Mouse (Mus musculus): ENCODE results near the gene Gm20388.

Gene Gm20388

DNA sequence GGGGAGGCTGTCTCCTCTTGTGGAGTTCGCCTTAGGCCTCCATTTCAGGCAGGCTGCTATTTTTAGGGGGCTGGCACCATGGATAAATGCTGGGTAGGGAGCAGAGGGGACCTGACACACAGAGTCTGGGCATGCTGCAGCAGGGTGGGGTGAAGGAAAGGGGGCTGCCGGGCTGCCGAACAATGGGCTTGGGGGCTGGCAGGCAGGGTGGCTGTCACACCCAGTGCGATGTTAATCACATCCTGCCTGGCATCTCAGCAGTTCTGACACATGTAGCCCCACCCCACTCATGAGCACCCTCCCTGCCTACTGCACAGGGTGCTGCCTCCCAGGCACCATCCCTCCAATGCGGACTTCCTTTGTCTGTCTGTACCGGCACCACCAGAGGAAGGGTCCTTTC is 1757.9 kb downstream of the Gm20388 start:
- peak; percentile 63 for DNase-seq

DNA sequence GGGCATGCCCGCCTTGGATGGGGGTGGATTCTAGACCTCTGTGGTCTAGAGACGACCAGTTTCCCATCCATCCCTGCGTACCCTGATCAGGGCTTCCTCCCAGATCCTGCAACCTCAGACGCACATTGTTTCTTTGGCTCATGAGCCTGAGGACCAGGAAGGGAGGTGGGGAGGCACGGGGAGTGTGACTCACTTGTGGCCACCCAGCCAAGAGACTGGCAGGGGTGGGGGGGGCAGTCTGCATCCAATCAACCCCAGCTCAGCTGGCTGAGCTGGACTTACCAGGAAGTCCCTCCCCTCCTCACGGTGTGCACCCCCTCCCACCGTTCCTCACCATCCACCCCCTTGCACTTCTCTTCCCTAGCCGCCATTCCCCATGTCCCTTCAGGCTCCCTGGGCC is 1758.6 kb downstream of the Gm20388 start:
- DNase-seq, result peak; percentile 25

DNA sequence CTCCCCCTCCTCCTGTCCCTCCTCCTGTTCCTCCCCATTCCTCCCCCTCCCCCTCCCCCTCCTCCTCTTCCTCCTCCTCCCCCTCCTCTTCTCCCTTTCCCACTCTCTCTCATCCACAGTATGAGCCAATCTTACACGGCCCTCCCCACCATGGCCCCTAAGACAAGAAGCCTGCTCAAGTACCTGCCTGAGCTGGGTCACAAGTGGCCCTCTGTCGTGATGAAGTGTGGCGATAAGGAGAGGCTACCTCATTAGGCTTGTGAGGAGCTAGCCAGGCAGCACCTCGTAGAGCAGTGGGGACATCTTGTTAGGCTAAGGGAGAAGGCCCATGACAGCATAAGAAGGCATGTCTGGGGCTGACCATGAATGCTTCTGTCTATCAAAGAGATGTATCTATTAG is 1762.5 kb downstream of the Gm20388 start:
- peak; percentile 25 for DNase-seq

DNA sequence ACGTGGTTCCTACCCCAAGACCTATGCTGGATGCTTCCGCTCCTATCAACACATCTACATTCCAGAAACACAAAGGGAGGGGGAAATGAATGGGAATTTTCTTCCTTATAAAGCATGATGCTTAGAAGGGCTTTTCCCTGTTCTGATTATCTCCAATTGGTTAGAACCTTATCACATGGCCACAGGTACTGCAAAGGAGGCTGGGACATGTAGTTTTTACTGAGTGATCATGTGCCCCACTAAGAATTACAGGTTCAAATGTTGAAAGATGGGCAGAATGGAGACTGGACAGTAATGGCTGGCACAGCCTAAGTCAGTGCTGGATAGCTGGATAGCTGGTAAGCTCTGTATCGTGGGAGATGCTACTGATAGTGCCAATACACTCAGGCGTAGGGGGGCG is 1763.3 kb downstream of the Gm20388 start:
- DNase-seq, result no peak

GRCm38 (mm10) chr8:121674524-121674923 is 1763.9 kb downstream of the Gm20388 start:
- DNase-seq, result peak; percentile 41

GRCm38 (mm10) chr8:121675161-121675560 is 1764.5 kb downstream of the Gm20388 start:
- DNase-seq, result no peak

DNA sequence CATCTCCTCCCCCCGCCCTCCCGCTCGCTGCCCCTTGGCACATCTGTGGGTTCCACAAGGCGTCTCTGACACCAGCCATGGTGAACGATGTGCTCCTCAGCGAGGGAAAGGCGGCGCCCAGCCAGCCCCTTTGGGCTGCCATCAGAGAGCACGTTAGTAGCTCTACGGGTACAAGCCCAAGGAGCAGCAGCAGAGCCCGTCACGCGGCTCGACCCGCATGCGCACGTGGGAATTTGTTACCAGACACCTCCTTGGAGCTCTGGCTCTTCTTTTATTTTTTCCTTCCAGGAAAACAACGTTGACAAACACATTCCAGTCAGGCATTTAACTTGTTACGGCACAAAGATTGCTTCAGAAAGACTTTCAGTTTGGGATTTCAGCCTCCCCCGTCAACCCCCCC is 1765.1 kb downstream of the Gm20388 start:
- peak; percentile 69 for DNase-seq

DNA sequence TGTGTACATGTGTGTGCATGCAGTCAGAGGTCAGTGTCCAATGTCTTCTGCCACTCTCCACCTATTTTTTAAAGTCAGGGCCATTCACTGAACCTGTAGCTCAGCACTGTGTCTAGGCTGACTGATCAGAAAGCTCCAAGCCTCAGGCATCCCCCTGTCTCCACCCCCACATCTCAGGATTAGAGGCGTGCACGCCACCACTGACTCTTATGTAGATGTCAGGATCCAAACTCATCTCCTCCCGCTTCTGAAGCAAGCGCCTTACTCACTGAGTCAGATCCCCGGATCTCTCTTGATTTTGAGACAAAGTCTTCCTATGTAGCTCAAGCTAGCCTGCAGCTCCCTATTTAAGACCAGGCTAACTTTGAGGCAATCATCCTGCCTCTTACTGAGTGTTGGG is 1768.1 kb downstream of the Gm20388 start:
- no peak for DNase-seq

DNA sequence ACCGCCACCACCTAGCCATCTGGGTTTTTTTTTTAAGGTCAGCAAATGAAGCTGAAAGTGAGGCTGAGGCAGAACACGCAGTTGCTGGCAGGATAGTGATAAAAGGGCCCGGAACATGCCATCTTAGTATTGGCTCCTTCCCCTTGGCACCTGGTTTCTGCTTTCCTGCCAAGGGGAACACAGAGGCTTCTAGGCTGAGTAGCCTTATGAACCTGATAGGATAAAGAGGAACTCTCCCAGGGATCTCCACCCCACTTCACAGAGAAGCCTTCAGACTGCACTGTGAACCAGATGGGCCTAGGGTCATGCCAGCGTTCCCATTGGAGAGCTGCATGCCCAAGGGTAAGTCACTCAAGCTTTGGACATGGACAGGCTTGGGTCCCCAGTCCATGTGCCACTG is 1770.3 kb downstream of the Gm20388 start:
- DNase-seq, result no peak

DNA sequence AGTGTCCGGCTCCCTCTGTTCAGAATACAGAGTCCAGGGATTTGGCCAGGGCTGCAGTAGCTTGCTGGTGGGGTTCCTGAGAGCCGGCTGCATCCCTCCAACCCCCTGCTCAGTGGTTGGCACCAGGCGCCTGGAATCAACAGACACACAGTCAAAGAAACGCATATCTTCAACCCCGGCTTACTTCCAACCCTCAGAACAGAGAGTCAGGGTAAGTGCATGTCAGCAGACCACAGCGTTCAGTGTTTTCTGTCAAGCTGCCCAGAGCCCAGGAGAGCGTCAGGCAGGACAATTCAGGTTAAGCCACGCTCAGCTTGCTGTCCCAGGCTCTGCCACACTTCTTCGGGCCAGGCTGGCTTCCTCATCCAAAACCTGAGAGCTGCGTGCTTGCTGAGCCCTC is 1770.8 kb downstream of the Gm20388 start:
- DNase-seq, result no peak

- DNase-seq, result no peak
These were observed 1772.6 kb downstream of the Gm20388 start for GRCm38 (mm10) chr8:121683083-121683832.

- peak; percentile 85 for DNase-seq
These were observed 1774.8 kb downstream of the Gm20388 start for GRCm38 (mm10) chr8:121685419-121685818.

DNA sequence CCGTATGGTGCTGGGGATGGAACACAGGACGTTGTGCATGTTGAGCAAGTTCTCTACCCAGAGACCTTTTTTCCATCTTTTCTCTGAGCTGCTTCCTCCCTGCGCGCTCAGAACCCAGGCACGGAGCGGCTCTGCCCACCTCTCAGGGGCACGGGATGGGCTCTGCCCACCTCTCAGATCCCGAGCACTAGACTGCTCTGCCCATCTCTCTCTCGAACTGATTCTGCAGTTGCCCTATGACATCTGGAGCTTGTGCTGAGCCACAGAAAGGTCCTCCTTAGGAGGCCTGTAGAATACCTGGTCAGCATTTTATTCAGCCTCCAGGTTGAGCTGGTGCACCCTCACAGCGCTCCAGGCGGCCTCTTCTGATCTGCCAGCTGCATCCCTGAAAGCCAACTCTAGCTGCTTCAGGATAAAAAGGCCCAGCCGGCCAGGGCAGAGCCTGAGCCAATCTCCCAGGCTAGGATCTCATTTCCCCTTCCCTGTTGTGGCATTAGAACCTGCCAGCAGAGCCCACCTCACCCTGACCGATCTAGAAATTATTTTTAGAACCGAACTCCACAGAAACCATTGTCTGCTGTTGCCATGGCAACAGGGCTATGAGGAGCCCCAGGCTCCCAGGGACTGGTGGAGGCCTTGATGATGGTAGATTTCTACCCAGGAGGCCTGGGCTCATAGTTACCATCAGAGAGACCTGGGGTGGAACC is 1777.0 kb downstream of the Gm20388 start:
- no peak for DNase-seq

GRCm38 (mm10) chr8:121688496-121688895 is 1777.9 kb downstream of the Gm20388 start:
- DNase-seq, result no peak

DNA sequence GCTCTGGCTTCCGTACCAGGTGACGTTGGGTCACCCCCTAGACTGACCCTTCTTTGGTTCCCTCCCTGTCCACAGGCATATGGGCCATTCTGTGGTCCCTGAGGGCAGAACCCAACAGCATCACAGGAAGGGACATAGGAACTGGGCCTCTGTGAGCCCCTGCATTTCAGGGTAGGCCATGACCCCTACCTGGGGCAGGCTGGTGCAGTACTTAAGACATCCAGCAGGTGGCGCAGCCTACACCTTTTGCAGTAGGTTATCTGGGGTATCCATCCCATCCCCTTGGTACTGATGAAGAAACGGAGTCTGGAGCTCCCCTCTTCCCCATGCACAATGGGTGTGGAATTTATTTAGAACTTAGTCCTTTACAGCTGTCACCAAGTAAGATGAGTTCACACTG is 1783.8 kb downstream of the Gm20388 start:
- peak; percentile 64 for DNase-seq

- peak; percentile 70 for DNase-seq
These were observed 1785.0 kb downstream of the Gm20388 start for GRCm38 (mm10) chr8:121695585-121696184.

DNA sequence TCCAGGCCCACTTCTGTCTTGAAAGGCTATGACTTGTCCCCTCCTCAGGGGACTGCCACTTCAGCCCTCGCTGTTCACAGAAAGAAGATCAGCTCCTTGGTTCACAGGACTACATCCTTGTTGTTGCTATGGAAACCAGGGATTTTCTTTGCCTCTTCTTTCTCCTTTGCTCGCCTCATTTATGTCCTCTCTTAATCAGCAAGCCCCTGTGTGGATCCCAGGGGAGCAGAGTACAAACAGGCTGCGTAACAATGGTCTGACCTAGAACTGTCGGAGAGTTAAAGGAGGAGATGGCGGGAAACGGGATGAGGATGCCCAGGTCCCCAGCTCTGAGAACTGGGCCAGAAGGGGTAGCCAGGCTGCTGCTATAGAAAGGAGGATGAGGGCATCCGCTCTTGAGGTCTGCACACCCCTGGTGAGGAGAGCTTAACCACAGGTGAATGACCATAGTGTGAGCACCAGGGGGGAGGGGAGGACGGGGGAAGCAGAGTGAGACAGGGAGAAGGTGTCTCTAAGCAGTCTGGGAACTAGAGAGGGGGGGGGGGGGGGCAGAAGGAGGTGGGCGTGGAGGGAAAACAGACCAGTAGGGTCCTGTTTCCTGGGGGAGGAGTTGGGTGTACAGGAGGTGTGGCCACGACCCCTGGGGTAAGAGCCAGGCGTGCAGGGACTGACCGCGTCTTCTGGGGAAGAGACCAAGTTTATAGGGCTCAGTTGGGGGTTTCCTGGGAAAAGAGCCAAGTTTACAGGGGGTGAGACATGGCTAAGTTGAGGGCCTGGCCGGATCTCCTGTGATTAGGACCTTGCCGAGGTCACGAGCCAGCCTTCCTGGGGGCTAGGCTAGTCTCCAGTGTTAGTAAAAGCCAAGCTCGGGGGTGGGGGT is 1787.3 kb downstream of the Gm20388 start:
- no peak for DNase-seq

DNA sequence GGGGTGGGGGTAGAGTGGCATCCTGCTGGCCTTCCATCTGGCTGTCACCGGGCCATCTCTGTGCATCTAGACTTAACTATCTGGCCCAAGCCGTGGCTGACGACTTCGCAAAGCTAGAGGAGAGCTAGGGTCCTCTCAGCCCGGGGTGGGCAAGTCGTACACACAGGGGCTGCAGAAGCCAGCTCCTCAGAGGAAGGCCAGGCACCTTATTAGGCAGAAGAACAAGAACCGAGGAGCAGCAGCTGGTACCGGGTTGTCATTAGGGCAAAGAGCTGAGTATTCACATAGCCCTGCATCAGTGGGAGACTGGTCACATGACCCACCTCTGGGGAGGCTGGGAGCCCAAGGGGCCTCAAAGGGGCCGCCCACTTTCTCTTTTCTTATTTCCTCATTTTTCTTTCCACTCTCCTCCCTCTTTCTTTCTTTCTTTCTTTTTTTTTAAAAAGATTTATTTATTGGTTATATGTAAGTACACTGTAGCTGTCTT is 1788.0 kb downstream of the Gm20388 start:
- no peak for DNase-seq

DNA sequence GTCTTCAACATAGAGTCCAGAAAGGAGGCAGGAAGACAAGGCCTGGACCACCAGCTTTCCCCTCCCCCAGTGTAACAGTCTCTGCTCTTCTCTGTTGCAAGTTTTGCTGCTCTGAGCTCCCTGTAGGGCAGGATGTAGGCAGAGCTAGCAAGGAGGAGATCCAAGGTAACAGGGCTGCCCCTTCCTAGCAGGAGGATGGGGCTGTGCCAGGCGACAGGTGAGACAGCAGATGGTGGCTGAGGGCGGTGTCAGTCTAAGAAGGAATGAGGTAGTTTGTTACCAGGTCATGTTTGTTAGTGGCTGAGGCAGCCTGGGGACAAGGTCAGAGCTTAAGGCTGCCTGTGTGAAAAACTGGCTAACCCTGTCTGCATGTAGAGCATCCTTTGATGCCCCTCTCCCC is 1789.3 kb downstream of the Gm20388 start:
- no peak for DNase-seq

DNA sequence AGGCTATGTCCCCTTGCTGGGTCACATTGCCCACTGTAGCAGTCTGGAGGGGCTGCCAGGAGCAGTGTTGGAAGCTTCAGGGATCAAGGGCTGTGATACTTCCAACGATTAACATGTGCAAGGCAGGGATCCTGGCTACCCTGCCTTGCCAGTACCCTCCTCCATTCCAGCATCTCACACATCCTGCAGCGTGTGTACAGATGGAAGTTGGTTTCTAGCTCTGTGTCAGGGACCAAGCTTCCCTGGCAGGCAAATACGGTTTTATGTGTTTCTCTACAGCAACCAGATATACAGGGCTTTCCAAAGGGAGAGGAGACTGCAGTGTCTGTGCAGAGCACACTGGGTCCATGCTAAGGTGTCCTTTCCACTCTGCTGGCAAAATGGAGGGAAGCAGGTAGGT is 1794.5 kb downstream of the Gm20388 start:
- DNase-seq, result no peak

DNA sequence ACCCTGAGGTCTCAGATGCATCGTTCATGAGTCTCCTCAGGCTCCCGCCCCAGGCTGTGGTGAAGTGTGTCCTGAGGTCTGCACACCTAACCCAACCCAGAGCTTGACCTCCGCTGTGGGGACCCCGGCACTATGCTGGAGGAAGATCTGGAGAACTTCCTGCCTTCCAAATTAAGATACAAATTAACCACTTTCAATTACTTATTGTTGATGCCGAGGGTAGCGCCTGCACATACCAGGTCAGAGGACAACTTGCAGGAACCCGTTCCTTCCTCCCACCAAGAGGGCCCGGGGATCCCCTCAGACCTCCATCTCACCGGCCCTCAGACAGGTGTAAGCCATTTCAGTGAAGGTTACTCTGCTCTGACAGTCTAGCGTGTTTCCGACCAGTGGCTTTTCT is 1796.3 kb downstream of the Gm20388 start:
- DNase-seq, result no peak

- DNase-seq, result no peak
These were observed 1797.8 kb downstream of the Gm20388 start for GRCm38 (mm10) chr8:121708406-121708805.

- DNase-seq, result no peak
These were observed 1806.9 kb downstream of the Gm20388 start for GRCm38 (mm10) chr8:121717502-121717901.
